Mouse (Mus musculus) mouse embryonic stem cell (cell line): ENCODE data around the gene Plagl1.

Source experiments
- in situ Hi-C, 2 experiments: fragments of 300-500 bp; cut with MboI; formaldehyde crosslinking; loops; 1 replicate in 1 of 2; 3 replicates in 1 of 2; pipeline ENCODE4 v1.14.3; 2019 to 2020; ENCODE audit warnings: low sequenced_read_pairs in 2 of 2, low pct_unique_long_range_greater_than_20kb in 1 of 2, mixed read lengths in 1 of 2; ENCODE audit not compliant: unreplicated experiment in 1 of 2

Plagl1 gene

GRCm38 (mm10) chr10:13116706-13117665 lies 56.7 kb downstream of the Plagl1 start:
- in situ Hi-C loops: no loop called here

GRCm38 (mm10) chr10:13118024-13118769 lies 57.9 kb downstream of the Plagl1 start:
- in situ Hi-C loops: no loop called here

DNA sequence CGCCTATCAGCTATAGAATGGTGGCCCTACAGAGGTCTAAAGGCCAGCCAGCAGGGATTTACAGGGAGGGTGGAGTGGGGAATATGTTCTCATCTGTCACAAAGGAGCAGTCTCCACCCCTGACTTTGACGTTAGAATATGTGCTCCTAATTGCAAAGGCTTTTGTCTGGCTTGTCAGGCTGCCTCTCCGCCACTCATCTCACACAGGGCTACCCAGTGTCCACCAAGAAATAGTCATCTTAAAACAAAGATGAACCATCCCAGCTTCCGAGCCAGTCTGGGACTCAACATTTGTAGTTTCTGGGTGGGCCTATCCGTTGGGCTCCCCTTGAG lies 58.4 kb downstream of the Plagl1 start:
- in situ Hi-C loops: no loop called here

GRCm38 (mm10) chr10:13119300-13119699 lies 59.0 kb downstream of the Plagl1 start:
- in situ Hi-C loops: no loop called here

GRCm38 (mm10) chr10:13125811-13126210 lies 65.5 kb downstream of the Plagl1 start:
- in situ Hi-C loops: no loop called here

DNA sequence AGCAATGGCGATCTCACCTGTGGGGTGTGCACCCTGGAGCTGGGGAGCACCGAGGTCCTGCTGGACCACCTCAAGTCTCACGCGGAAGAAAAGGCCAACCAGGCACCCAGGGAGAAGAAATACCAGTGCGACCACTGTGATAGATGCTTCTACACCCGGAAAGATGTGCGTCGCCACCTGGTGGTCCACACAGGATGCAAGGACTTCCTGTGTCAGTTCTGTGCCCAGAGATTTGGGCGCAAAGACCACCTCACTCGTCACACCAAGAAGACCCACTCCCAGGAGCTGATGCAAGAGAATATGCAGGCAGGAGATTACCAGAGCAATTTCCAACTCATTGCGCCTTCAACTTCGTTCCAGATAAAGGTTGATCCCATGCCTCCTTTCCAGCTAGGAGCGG lies 67.0 kb downstream of the Plagl1 start:
- in situ Hi-C loops: no loop called here

DNA sequence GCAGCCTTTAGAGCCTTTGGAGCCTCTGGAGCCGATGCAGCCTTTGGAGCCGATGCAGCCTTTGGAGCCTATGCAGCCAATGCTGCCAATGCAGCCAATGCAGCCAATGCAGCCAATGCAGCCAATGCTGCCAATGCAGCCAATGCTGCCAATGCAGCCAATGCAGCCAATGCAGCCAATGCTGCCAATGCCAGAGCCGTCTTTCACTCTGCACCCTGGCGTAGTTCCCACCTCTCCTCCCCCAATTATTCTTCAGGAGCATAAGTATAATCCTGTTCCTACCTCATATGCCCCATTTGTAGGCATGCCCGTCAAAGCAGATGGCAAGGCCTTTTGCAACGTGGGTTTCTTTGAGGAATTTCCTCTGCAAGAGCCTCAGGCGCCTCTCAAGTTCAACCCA lies 67.6 kb downstream of the Plagl1 start:
- in situ Hi-C loops: no loop called here

DNA sequence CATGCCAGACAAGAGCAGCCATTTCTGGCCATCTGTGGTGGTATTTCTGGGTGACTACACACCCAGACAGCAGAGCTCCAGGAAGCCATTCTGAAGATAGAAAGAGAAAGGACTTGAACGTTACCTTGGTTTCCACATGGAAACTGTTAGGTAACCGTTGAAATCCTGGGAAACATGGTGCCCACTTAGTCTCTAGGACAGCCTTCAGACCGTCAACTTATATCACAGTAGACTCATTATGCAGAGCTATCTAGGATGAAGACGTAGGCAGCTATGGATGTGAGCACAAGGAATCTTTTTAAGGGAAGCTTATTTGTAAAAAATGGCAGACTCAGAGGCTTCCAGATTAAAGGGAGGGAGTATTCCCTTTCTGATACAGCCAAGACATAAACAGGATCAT lies 73.5 kb downstream of the Plagl1 start:
- in situ Hi-C loops: no loop called here

GRCm38 (mm10) chr10:13135276-13135675 lies 75.0 kb downstream of the Plagl1 start:
- in situ Hi-C loops: no loop called here

DNA sequence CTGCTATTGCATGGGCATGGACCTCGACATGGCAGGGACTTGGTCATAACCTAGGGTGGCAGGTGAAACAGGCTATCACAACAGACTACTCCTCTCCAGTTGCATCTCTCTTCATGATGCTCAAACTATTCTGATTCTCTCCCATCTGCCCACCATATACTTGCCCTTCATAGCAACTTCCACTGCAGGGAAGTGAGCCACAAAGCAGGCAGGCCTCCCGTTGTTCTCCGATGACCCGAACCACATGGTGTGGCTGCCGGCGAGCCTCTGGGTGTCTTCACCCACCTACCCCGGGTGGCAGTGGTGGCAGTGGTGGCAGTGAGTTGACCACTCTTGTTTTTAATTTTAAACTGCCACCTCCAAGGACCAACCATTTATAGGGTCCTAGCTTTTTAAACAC lies 75.4 kb downstream of the Plagl1 start:
- in situ Hi-C loops: no loop called here

- in situ Hi-C loops: no loop called here
These were observed 77.6 kb downstream of the Plagl1 start for GRCm38 (mm10) chr10:13137906-13138305.

DNA sequence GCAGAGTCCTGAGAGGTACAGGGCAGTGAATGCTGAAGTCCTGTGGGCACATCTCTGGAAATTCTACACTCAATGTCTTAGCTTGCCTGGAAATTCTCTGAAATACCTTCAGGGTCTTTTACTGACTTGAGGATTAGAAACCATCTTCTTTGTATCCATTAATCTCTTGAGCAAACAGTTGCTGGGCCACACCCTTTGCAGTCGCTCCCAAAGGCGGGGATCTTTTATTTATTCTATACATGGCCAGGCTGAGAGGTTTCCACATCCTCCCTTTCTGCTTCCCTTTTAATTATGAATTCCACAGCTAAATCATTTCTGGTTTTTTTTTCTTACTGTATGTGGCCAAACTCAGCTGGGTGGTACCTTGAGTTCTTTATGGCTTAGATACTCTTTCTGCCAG lies 80.1 kb downstream of the Plagl1 start:
- in situ Hi-C loops: no loop called here

DNA sequence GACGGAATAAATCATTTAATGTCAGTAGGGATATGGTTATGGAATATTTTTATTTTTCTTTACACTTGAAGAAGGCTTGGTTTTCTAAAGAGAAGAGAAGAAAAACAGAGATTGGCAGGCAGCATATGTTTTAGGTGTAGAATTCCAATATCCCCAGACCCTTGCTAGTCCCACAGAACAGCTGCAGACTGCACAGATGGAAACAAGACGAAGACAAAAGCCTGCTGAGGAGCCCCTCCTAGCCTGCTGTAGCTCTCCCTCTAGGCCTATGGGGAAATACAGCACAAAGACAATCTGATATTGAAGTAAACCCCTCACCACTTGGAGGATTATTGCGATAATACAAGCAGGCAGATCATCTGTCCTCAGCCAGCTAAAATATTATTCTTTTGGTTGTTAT lies 90.1 kb downstream of the Plagl1 start:
- in situ Hi-C loops: no loop called here

DNA sequence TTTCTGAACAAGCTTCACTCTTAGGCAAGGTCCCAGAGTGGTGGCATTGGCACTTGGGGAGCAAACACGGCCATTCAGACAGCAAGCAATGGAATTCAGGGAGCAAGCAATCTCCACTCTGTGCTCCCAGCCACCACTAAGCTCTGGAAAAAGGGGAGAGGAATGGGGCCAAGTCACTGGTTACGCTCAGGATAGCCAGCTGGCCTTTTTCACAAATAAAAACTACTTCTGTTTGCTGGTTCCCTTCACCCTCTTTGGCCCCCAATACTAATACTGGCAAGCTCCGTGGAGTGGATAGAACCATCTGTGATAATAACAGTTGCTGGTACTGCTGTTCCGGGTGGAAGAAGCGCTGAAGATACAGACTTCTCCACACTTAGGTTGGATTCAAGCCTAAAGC lies 91.0 kb downstream of the Plagl1 start:
- in situ Hi-C loops: no loop called here

- in situ Hi-C loops: no loop called here
These were observed 92.6 kb downstream of the Plagl1 start for GRCm38 (mm10) chr10:13152811-13153364.

DNA sequence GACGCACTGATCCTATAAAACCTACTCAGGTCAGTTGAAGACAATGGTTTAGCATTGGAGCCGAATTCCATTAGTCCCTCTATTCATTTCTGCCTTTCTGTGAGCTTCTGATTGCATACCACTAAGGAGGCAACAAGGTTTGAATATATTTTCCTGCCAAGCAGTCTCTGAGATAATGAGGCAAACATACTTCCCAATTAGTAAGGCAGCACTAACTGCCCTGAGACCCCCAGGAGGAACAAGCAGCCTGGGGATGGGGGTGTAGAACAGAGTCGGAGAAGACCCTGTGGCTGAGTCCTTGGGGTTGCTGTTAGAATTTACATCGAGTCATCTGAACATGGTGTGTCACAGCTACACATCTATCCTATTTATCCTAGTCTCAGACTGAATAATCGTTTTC lies 95.1 kb downstream of the Plagl1 start:
- in situ Hi-C loops: no loop called here

- in situ Hi-C loops: no loop called here
These were observed 100.6 kb downstream of the Plagl1 start for GRCm38 (mm10) chr10:13160913-13161312.

DNA sequence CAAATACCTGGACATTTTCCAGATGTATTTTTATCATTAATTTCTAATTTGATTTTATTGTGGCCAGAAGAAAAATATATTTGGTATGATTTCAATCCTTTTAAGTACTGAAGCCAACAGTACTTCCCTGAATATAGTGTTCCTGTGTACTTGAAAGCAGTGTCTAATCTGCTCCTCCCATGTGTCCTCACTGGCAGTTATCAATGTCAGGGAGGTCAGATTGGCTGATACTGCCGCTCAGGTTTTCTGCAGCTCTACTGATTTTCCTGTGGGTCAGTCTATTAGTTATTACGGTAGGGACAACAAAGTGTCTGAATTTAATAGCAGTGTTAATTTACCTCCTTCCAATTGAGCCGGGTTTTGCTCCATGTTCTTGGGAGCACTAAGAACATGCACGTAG lies 101.7 kb downstream of the Plagl1 start:
- in situ Hi-C loops: no loop called here

GRCm38 (mm10) chr10:13168461-13168860 lies 108.2 kb downstream of the Plagl1 start:
- in situ Hi-C loops: no loop called here
